Mouse (Mus musculus): ENCODE results near the gene Sqstm1. TPM values are rescaled to one million over a fixed set of nuclear protein-coding genes. Genes with fewer than 3 reads are reported as not detected.

The Sqstm1 gene
- total and polyA plus RNA-seq, 3 experiments, result 202 to 579 (median 456) TPM

DNA sequence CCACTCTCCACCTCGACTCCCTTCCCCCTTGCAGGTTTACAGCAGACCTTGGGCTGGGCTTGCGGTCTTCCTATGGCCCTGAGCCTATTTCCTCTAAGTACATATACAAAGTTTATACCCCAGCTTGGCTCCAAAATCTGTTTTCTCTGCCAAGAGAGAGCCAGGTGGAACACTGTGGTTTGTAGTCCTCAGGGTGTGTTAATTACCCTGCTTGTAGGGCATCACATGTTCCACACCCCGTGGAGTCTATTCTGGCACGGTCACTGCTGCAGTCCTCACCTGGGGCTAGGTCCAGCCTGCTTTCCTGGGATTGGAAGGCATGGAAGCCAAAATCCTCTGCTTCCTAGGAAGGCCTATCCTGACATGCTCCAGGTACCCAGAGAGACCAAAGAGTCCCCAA lies 17.1 kb upstream of the Sqstm1 start:
- in situ Hi-C loops (cut with MboI; ENCODE audit: low pct_ligation_motif_present, low pct_unique_long_range_greater_than_20kb, low sequenced_read_pairs), result loop anchor here (5.0 to 10.0 kb wide), 3 partner anchors 65 to 243 kb away; no protein-coding TSS in a partner anchor
- TF ChIP-seq TBP (conservative IDR thresholded peaks at IDR 0.05; ENCODE audit: low read depth, low read length), result no peak
- no peak for TF ChIP-seq RAD21 (IDR thresholded peaks at IDR 0.05; ENCODE audit: low read depth, low read length)
- no peak for TF ChIP-seq CHD2 (IDR thresholded peaks at IDR 0.05; ENCODE audit: low read length)
- TF ChIP-seq HCFC1 (IDR thresholded peaks at IDR 0.05; ENCODE audit: low read depth, low read length), result no peak
- no peak for TF ChIP-seq MAZ (IDR thresholded peaks at IDR 0.05; ENCODE audit: low read depth, low read length)
- TF ChIP-seq GABPA (IDR thresholded peaks at IDR 0.05; ENCODE audit: insufficient replicate concordance, low read depth, low read length), result no peak
- no peak for TF ChIP-seq SIN3A (IDR thresholded peaks at IDR 0.05; ENCODE audit: low read length)
- TF ChIP-seq ELF1 (IDR thresholded peaks at IDR 0.05; ENCODE audit: low read depth, low read length), result no peak
- TF ChIP-seq JUN (IDR thresholded peaks at IDR 0.05; ENCODE audit: insufficient read depth, low read depth, low read length), result no peak
- TF ChIP-seq PAX5 (IDR thresholded peaks at IDR 0.05; ENCODE audit: low read length), result no peak
- H3K4me2 ChIP-seq (ENCODE audit: insufficient read depth, low read depth, poor library complexity, severe bottlenecking), result no peak overlapping the region
- H3K9ac ChIP-seq (ENCODE audit: insufficient read depth, low read depth), result no peak overlapping the region
- H3K36me3 ChIP-seq (replicated peaks in 1 of 2; ENCODE audit: control insufficient read depth in 1 of 2, insufficient read depth in 1 of 2, low read length in 1 of 2), result peaks cover 18 to 41% of the 10 kb centered on the region in 2 experiments
- dilution Hi-C loops (cut with MboI; ENCODE audit: extremely low pct_ligation_motif_present, extremely low pct_unique_long_range_greater_than_20kb, low sequenced_read_pairs), result no loop called here
- no peak for DNase-seq (ENCODE audit: extremely low read depth)
- H3K79me2 ChIP-seq (replicated peaks; ENCODE audit: control insufficient read depth, extremely low read depth, insufficient read depth, poor library complexity, severe bottlenecking), result no peaks in the 10 kb centered on the region; the same call in 1 of the 2 replicates
- peaks cover 30 to 69% of the 10 kb centered on the region in 2 experiments for H3K4me1 ChIP-seq (ENCODE audit: control insufficient read depth in 1 of 2, insufficient read depth in 2 of 2)
- no peaks in the 10 kb centered on the region for H3K9me3 ChIP-seq (replicated peaks; ENCODE audit: low read length)
- H3K27me3 ChIP-seq (replicated peaks), result no peaks in the 10 kb centered on the region
- no peak overlapping the region for H3K27ac ChIP-seq (ENCODE audit: insufficient read depth, low read depth)
- H3K4me3 ChIP-seq (replicated peaks in 1 of 3; ENCODE audit: low read depth in 2 of 3, low read length in 2 of 3, poor library complexity in 1 of 3), result no peak overlapping the region

- no peaks in the 10 kb centered on the region; the same call in 1 of the 2 replicates for H3K79me2 ChIP-seq (replicated peaks; ENCODE audit: control insufficient read depth, extremely low read depth, insufficient read depth, poor library complexity, severe bottlenecking)
- no peaks in the 10 kb centered on the region for H3K9me3 ChIP-seq (replicated peaks; ENCODE audit: low read length)
- peaks cover 31 to 75% of the 10 kb centered on the region in 2 experiments for H3K4me1 ChIP-seq (ENCODE audit: control insufficient read depth in 1 of 2, insufficient read depth in 2 of 2)
- H3K9ac ChIP-seq (ENCODE audit: insufficient read depth, low read depth), result no peak overlapping the region
- H3K27me3 ChIP-seq (replicated peaks), result no peaks in the 10 kb centered on the region
- dilution Hi-C loops (cut with MboI; ENCODE audit: extremely low pct_ligation_motif_present, extremely low pct_unique_long_range_greater_than_20kb, low sequenced_read_pairs) (no loop called here), in situ Hi-C loops (cut with MboI; ENCODE audit: low pct_ligation_motif_present, low pct_unique_long_range_greater_than_20kb, low sequenced_read_pairs) (loop anchor here (5.0 to 10.0 kb wide), 3 partner anchors 65 to 242 kb away; no protein-coding TSS in a partner anchor)
- H3K27ac ChIP-seq (ENCODE audit: insufficient read depth, low read depth), result no peak overlapping the region
- peaks cover 13 to 36% of the 10 kb centered on the region in 2 experiments for H3K36me3 ChIP-seq (replicated peaks in 1 of 2; ENCODE audit: control insufficient read depth in 1 of 2, insufficient read depth in 1 of 2, low read length in 1 of 2)
- no peak overlapping the region for H3K4me2 ChIP-seq (ENCODE audit: insufficient read depth, low read depth, poor library complexity, severe bottlenecking)
- no peak overlapping the region for H3K4me3 ChIP-seq (replicated peaks in 1 of 3; ENCODE audit: low read depth in 2 of 3, low read length in 2 of 3, poor library complexity in 1 of 3)
- TF ChIP-seq HCFC1 (IDR thresholded peaks at IDR 0.05; ENCODE audit: low read depth, low read length) (no peak), ELF1 (IDR thresholded peaks at IDR 0.05; ENCODE audit: low read depth, low read length) (no peak), UBTF (IDR thresholded peaks at IDR 0.05; ENCODE audit: low read depth, low read length) (no peak), CTCF (conservative IDR thresholded peaks at IDR 0.05 in 1 of 2, IDR thresholded peaks at IDR 0.05 in 1 of 2; ENCODE audit: low read depth in 2 of 2, low read length in 2 of 2) (no peak), JUN (IDR thresholded peaks at IDR 0.05; ENCODE audit: insufficient read depth, low read depth, low read length) (no peak)
- DNase-seq (ENCODE audit: extremely low read depth), result no peak
Measured at GRCm38 (mm10) chr11:50227226-50227625, 16.6 kb upstream of the Sqstm1 start.

DNA sequence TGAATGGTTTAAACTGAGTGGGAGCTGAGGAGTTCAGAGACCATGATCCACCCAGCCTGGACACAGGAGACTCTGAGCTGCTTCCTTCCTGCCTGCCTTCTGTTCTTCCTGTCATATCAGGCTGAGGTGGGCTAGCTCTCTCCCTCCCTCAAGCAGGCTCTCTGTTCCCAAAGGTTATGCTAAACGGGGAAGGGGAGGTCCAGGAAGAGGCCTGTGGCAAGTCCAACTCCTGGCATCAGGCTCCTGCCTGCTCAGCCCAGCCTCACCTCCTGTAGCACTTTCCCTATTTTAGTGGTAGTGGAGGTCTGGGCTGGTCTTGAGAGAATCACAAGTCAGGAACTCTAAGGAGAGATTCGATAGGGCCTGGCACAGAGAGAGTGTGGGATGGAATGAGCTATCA lies 15.8 kb upstream of the Sqstm1 start:
- in situ Hi-C loops (cut with MboI; ENCODE audit: low pct_ligation_motif_present, low pct_unique_long_range_greater_than_20kb, low sequenced_read_pairs), result loop anchor here (5.0 to 10.0 kb wide), 3 partner anchors 64 to 242 kb away; no protein-coding TSS in a partner anchor
- no peaks in the 10 kb centered on the region; the same call in 1 of the 2 replicates for H3K79me2 ChIP-seq (replicated peaks; ENCODE audit: control insufficient read depth, extremely low read depth, insufficient read depth, poor library complexity, severe bottlenecking)
- peak overlapping the region; percentile 85; the same call in 1 of the 2 replicates for H3K9ac ChIP-seq (ENCODE audit: insufficient read depth, low read depth)
- dilution Hi-C loops (cut with MboI; ENCODE audit: extremely low pct_ligation_motif_present, extremely low pct_unique_long_range_greater_than_20kb, low sequenced_read_pairs), result no loop called here
- peaks cover 7 to 28% of the 10 kb centered on the region in 2 experiments for H3K36me3 ChIP-seq (replicated peaks in 1 of 2; ENCODE audit: control insufficient read depth in 1 of 2, insufficient read depth in 1 of 2, low read length in 1 of 2)
- H3K4me3 ChIP-seq (replicated peaks in 1 of 3; ENCODE audit: low read depth in 2 of 3, low read length in 2 of 3, poor library complexity in 1 of 3), result peak overlapping the region; percentile 67 to 88 (median 74)
- H3K27me3 ChIP-seq (replicated peaks), result no peaks in the 10 kb centered on the region
- peaks cover 31 to 79% of the 10 kb centered on the region in 2 experiments for H3K4me1 ChIP-seq (ENCODE audit: control insufficient read depth in 1 of 2, insufficient read depth in 2 of 2)
- H3K9me3 ChIP-seq (replicated peaks; ENCODE audit: low read length), result no peaks in the 10 kb centered on the region
- no peak for TF ChIP-seq POLR2A (IDR thresholded peaks at IDR 0.05; ENCODE audit: low read depth, low read length)
- no peak for TF ChIP-seq USF1 (IDR thresholded peaks at IDR 0.05; ENCODE audit: low read depth, low read length)
- TF ChIP-seq NELFE (IDR thresholded peaks at IDR 0.05; ENCODE audit: low read depth, low read length), result no peak
- no peak for TF ChIP-seq HCFC1 (IDR thresholded peaks at IDR 0.05; ENCODE audit: low read depth, low read length)
- TF ChIP-seq MAFK (IDR thresholded peaks at IDR 0.05; ENCODE audit: insufficient replicate concordance, low read length), result no peak
- no peak for TF ChIP-seq ZMIZ1 (IDR thresholded peaks at IDR 0.05; ENCODE audit: low read depth, low read length)
- no peak for TF ChIP-seq BHLHE40 (IDR thresholded peaks at IDR 0.05; ENCODE audit: low read depth, low read length)
- TF ChIP-seq CHD2 (IDR thresholded peaks at IDR 0.05; ENCODE audit: low read length), result no peak
- TF ChIP-seq JUN (IDR thresholded peaks at IDR 0.05; ENCODE audit: insufficient read depth, low read depth, low read length), result no peak
- no peak for TF ChIP-seq ELF1 (IDR thresholded peaks at IDR 0.05; ENCODE audit: low read depth, low read length)
- no peak for TF ChIP-seq UBTF (IDR thresholded peaks at IDR 0.05; ENCODE audit: low read depth, low read length)
- TF ChIP-seq MXI1 (IDR thresholded peaks at IDR 0.05; ENCODE audit: low read depth, low read length), result no peak
- no peak for TF ChIP-seq MAX (IDR thresholded peaks at IDR 0.05; ENCODE audit: low read length)
- no peak for TF ChIP-seq ZNF384 (IDR thresholded peaks at IDR 0.05; ENCODE audit: low read depth, low read length)
- TF ChIP-seq KAT2A (IDR thresholded peaks at IDR 0.05; ENCODE audit: insufficient replicate concordance, low read length), result no peak
- no peak for TF ChIP-seq ZKSCAN1 (IDR thresholded peaks at IDR 0.05; ENCODE audit: borderline replicate concordance, low read depth, low read length)
- peak overlapping the region; percentile 94 for H3K4me2 ChIP-seq (ENCODE audit: insufficient read depth, low read depth, poor library complexity, severe bottlenecking)
- no peak overlapping the region for H3K27ac ChIP-seq (ENCODE audit: insufficient read depth, low read depth)
- DNase-seq (ENCODE audit: extremely low read depth), result no peak
